Mouse (Mus musculus) intestine, embryonic 14.5 days (tissue): Measurements from ENCODE around the gene Mypn. TPM values are rescaled to one million over a fixed set of nuclear protein-coding genes. Genes with fewer than 3 reads are reported as not detected.

Experiments
- ATAC-seq: fragments of 200-750 bp; cut with Nextera tagmentation; replicated peaks from 2 replicates; pipeline ENCODE4 v1.8.0; 2017; ENCODE audit warnings: low read depth, moderate number of reproducible peaks, moderate TSS enrichment, moderate library complexity; ENCODE audit not compliant: low FRiP score, low TSS enrichment
- DNase-seq: peaks from one replicate; pipeline ENCODE4 v3.0.0-alpha.2; 2018; ENCODE audit warnings: low spot score
- H3K27ac ChIP-seq: fragments of 300-500 bp; sonication (generic); 2 replicates; pipeline ENCODE4 v1.5.1; 2014; ENCODE audit warnings: low read depth, mild to moderate bottlenecking, control low read depth
- H3K27me3 ChIP-seq: fragments of 300-500 bp; sonication (generic); replicated peaks from 2 replicates; pipeline ENCODE4 v1.6.1; 2014; ENCODE audit warnings: low read length, control low read depth; ENCODE audit not compliant: control insufficient read depth, insufficient read depth
- H3K36me3 ChIP-seq: fragments of 300-500 bp; sonication (generic); 2 replicates; pipeline ENCODE4 v1.6.1; 2014; ENCODE audit warnings: low read length, control low read depth; ENCODE audit not compliant: control insufficient read depth, insufficient read depth
- H3K4me1 ChIP-seq: fragments of 300-500 bp; sonication (generic); replicated peaks from 2 replicates; pipeline ENCODE4 v1.6.1; 2014; ENCODE audit warnings: low read length, control low read depth, mixed read lengths; ENCODE audit not compliant: control insufficient read depth, insufficient read depth
- H3K4me2 ChIP-seq: fragments of 300-500 bp; sonication (generic); 2 replicates; pipeline ENCODE4 v1.6.1; 2014; ENCODE audit warnings: low read length
- H3K4me3 ChIP-seq: fragments of 300-500 bp; sonication (generic); 2 replicates; pipeline ENCODE4 v1.5.1; 2014; ENCODE audit warnings: low read depth, low read length, control low read depth, mixed read lengths
- H3K9ac ChIP-seq: fragments of 300-500 bp; sonication (generic); 2 replicates; pipeline ENCODE4 v1.6.1; 2014; ENCODE audit warnings: mild to moderate bottlenecking, low read length
- H3K9me3 ChIP-seq: fragments of 300-500 bp; sonication (generic); 2 replicates; pipeline ENCODE4 v1.6.1; 2016; ENCODE audit warnings: low read length, control low read depth; ENCODE audit not compliant: control insufficient read depth
- WGBS: fragments of 180-500 bp; shearing (Covaris S2); extraction: QIAGEN DNeasy Blood & Tissue Kit; methylation state at CpG from one replicate; pipeline ENCODE4 v1.1.7; 2014; 5-methylcytosine and 5-hydroxymethylcytosine counted together
- polyA plus RNA-seq: library from polyadenylated mRNA; unstranded; fragments of >200 nt; fragmentation: Nextera tagmentation; extraction: Ambion mirVana; gene quantifications from 2 replicates; pipeline ENCODE4 v1.2.1, GENCODE M21; 2014

The Mypn gene
- polyA plus RNA-seq, 1 experiment from 2014 or later = not detected

DNA sequence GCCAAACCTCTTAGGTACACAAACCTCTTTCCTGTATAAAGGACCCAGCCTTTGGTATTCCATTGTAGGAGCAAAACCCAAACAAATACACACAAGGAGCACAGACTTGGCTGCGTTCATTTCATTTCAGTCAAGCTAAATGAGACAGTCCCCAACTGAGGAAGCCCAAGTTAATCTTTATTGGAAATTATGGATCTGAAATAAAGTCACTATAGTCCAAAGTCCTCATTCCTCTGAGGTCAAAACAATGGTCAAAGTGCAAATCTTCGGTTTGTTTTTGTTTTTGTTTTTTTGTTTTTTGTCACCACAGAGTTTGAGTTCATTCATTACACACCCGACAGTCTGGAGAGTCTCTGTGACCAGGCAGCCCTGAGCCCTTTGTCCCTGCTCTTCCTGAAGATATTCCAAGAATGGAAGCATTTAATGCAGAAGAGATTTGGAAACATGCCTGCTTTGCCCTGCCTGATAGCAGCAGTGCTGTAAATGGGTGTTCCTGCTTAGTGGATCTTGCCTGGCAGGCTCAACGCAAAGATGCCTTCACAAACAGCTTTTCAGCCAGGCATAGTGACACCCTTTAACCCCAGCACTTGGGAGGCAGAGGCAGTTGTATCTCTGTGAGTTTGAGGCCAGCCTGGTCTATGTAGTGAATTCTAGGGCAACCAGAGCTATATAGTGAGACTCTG is 47.9 kb downstream of the Mypn start:
- 71% methylated on average over 4 of the region's 4 CpGs for WGBS

DNA sequence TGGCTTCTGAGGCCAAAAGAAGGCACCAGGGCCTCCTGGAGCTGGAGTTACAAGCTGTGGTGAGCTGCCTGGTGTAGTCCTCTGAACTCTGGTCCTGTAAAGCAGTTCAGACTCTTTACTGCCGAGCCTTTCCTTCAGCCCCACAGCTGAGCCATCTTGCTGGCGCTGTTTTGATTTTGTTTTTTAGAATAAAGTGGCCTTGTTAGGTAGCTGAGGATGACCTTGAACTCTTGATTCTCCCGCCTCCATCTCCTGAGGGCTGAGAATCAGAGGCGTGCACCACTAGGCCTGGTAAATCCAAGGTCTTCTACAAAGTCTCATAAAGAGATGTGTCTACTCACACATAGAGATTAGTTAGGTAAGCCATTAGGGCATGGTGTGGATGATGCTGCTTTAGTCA is 49.0 kb downstream of the Mypn start:
- Histone ChIP-seq H3K4me3 (no peak overlapping the region), H3K9me3 (no peaks in the 10 kb centered on the region), H3K36me3 (no peaks in the 10 kb centered on the region), H3K27ac (no peak overlapping the region), H3K9ac (no peak overlapping the region), H3K4me2 (no peak overlapping the region), H3K27me3 (no peaks in the 10 kb centered on the region), H3K4me1 (no peaks in the 10 kb centered on the region)
- DNase-seq (no peak), ATAC-seq (no peak)
- 89% methylated on average over 4 of the region's 4 CpGs for WGBS

More for the DNA sequence above, 47.9 kb downstream of the Mypn start:
- H3K4me1 ChIP-seq = no peaks in the 10 kb centered on the region
- no peak overlapping the region for H3K9ac ChIP-seq
- no peaks in the 10 kb centered on the region for H3K27me3 ChIP-seq
- DNase-seq (peak; percentile 16), ATAC-seq (no peak)
- H3K4me3 ChIP-seq = no peak overlapping the region
- H3K27ac ChIP-seq = no peak overlapping the region
- no peak overlapping the region for H3K4me2 ChIP-seq
- H3K36me3 ChIP-seq = no peaks in the 10 kb centered on the region
- H3K9me3 ChIP-seq = no peaks in the 10 kb centered on the region

- ATAC-seq = no peak
- WGBS = 85% methylated on average over 6 of the region's 6 CpGs
- Histone ChIP-seq H3K36me3 (no peaks in the 10 kb centered on the region), H3K4me1 (no peaks in the 10 kb centered on the region), H3K9ac (no peak overlapping the region), H3K27me3 (no peaks in the 10 kb centered on the region), H3K9me3 (no peaks in the 10 kb centered on the region), H3K4me3 (no peak overlapping the region), H3K27ac (no peak overlapping the region), H3K4me2 (no peak overlapping the region)
- DNase-seq = no peak
These were observed 49.5 kb downstream of the Mypn start for GRCm38 (mm10) chr10:63154226-63154625.

- H3K4me1 ChIP-seq = no peaks in the 10 kb centered on the region
- no peak overlapping the region for H3K4me2 ChIP-seq
- H3K36me3 ChIP-seq = no peaks in the 10 kb centered on the region
- no peak overlapping the region for H3K9ac ChIP-seq
- no peak overlapping the region for H3K4me3 ChIP-seq
- H3K27me3 ChIP-seq = no peaks in the 10 kb centered on the region
- no peaks in the 10 kb centered on the region for H3K9me3 ChIP-seq
- ATAC-seq = no peak
- DNase-seq = peak; percentile 75
- WGBS = 36% methylated on average over 3 of the region's 3 CpGs
- H3K27ac ChIP-seq = no peak overlapping the region
These were observed 50.2 kb downstream of the Mypn start for GRCm38 (mm10) chr10:63153563-63153962.

DNA sequence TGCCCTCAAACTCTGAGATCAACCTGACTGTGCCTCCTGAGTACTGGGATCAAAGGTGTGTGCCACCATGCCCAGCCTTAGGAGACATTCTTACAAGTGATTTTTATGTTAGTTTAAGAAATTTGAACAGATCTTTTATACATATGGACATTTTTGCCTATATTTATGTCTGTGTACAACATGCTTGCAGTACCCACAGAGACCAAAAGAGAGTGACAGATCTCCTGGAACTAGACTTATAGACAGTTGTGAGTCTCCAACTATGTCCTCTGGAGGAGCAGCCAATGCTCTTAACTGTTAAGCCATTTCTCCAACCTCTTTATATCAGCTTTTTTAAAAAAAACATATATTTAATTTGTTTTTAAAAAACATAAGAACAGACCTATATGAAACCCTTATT is 51.4 kb downstream of the Mypn start:
- DNase-seq (peak; percentile 20), ATAC-seq (no peak)
- no peak overlapping the region for H3K27ac ChIP-seq
- H3K4me3 ChIP-seq = no peak overlapping the region
- H3K9me3 ChIP-seq = no peaks in the 10 kb centered on the region
- H3K9ac ChIP-seq = no peak overlapping the region
- H3K27me3 ChIP-seq = no peaks in the 10 kb centered on the region
- no peak overlapping the region for H3K4me2 ChIP-seq
- no peaks in the 10 kb centered on the region for H3K4me1 ChIP-seq
- no peaks in the 10 kb centered on the region for H3K36me3 ChIP-seq

GRCm38 (mm10) chr10:63142660-63143059 is 61.1 kb downstream of the Mypn start:
- ATAC-seq (no peak), DNase-seq (no peak)
- Histone ChIP-seq H3K4me1 (no peaks in the 10 kb centered on the region), H3K36me3 (no peaks in the 10 kb centered on the region), H3K27me3 (no peaks in the 10 kb centered on the region), H3K9ac (no peak overlapping the region), H3K4me2 (no peak overlapping the region), H3K27ac (no peak overlapping the region), H3K9me3 (no peaks in the 10 kb centered on the region), H3K4me3 (no peak overlapping the region)
- WGBS = 57% methylated on average over 13 of the region's 13 CpGs

- no peak overlapping the region for H3K4me3 ChIP-seq
- DNase-seq (no peak), ATAC-seq (no peak)
- no peak overlapping the region for H3K9ac ChIP-seq
- no peaks in the 10 kb centered on the region for H3K9me3 ChIP-seq
- H3K4me1 ChIP-seq = no peaks in the 10 kb centered on the region
- no peaks in the 10 kb centered on the region for H3K27me3 ChIP-seq
- H3K4me2 ChIP-seq = no peak overlapping the region
- no peaks in the 10 kb centered on the region for H3K36me3 ChIP-seq
- H3K27ac ChIP-seq = no peak overlapping the region
- WGBS = 75% methylated on average over 6 of the region's 6 CpGs
These were observed 67.3 kb downstream of the Mypn start for GRCm38 (mm10) chr10:63136436-63136835.

DNA sequence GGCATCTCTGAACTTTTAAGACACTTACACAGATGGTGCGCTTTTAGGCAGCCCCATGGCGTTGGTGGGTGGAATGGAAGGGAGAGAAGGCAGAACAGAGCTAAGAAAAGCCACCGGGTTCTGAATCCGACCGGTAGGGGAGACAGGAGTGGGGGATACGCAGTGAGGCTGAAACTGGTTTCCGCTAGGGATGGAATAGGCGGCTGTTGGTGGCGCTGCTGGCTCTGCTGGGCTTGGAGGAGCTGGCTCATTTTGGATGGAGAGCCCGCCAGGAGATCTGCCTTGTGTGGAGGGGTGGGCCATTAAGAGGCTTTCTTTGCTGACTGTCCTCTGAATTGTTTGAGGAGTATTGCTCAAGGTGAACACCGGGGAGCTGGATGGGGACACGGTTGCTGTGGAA is 68.1 kb downstream of the Mypn start:
- H3K27ac ChIP-seq = no peak overlapping the region
- H3K9me3 ChIP-seq = no peaks in the 10 kb centered on the region
- H3K9ac ChIP-seq = no peak overlapping the region
- H3K4me3 ChIP-seq = no peak overlapping the region
- H3K27me3 ChIP-seq = no peaks in the 10 kb centered on the region
- H3K4me2 ChIP-seq = no peak overlapping the region
- H3K36me3 ChIP-seq = no peaks in the 10 kb centered on the region
- no peak for ATAC-seq
- no peaks in the 10 kb centered on the region for H3K4me1 ChIP-seq
- WGBS = 53% methylated on average over 12 of the region's 12 CpGs
- DNase-seq = no peak

DNA sequence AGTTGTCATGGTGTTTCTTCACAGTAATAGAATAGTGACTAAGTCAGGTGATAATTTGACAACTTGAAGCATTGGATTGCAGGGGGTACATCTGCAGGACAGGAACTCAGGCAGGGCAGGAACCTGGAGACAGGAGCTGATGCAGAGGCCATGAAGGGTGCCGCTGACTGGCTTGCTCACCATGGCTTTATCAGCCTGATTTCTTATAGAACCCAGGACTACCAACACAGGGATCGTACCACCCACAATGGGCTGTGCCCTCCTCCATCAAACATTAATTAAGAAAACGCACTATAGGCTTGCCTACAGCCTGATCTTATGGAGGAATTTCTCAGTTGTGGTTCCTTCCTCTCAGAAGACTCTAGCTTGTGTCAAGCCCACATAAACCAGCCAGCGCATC is 70.4 kb downstream of the Mypn start:
- DNase-seq = no peak
- 92% methylated on average over 4 of the region's 4 CpGs for WGBS

More for the DNA sequence above, 70.4 kb downstream of the Mypn start:
- Histone ChIP-seq H3K4me2 (no peak overlapping the region), H3K27me3 (no peaks in the 10 kb centered on the region), H3K4me1 (no peaks in the 10 kb centered on the region), H3K9me3 (no peaks in the 10 kb centered on the region), H3K27ac (no peak overlapping the region), H3K4me3 (no peak overlapping the region), H3K36me3 (no peaks in the 10 kb centered on the region), H3K9ac (no peak overlapping the region)
- ATAC-seq = no peak
